Mouse (Mus musculus): Measurements from ENCODE around the gene Zfp235. TPM values are rescaled to one million over a fixed set of nuclear protein-coding genes. Genes with fewer than 3 reads are reported as not detected.

The Zfp235 gene
- polyA plus RNA-seq (2012; rRNA removed) (13.5 and 16.7 TPM in 2 replicates), polyA plus RNA-seq (2014; fragmentation: Nextera tagmentation; extraction: Ambion mirVana) (17.5 and 20.9 TPM in 2 replicates)

GRCm38 (mm10) chr7:24133996-24134828, at the start of gene Zfp235:
Gene Zfp235, plus strand, starts transcription at chr7:24134169.
- H3K4me3 ChIP-seq (replicated peaks; ENCODE audit: low read length): peak within 1 kb of the TSS; percentile 65
- TF ChIP-seq POLR2A (IDR thresholded peaks at IDR 0.05; ENCODE audit: borderline replicate concordance, extremely low read depth, insufficient read depth, insufficient read length): peak; percentile 59; the same call in 1 of the 2 replicates
- peak; percentile 96 for ATAC-seq (ENCODE audit: low FRiP score, low read depth)
- H3K36me3 ChIP-seq (ENCODE audit: control insufficient read depth, insufficient read depth, low read length): peaks cover 26% of the 10 kb centered on the region
- no peak within 1 kb of the TSS for H3K27ac ChIP-seq (replicated peaks; ENCODE audit: low read depth, low read length)
- 4% methylated on average over 32 of the region's 32 CpGs for WGBS
- no peaks in the 10 kb centered on the region for H3K27me3 ChIP-seq (ENCODE audit: control insufficient read depth, insufficient read depth, low read length)
- H3K4me1 ChIP-seq (ENCODE audit: control insufficient read depth, insufficient read depth, low read length): peaks cover 9% of the 10 kb centered on the region; the same call in 1 of the 2 replicates
- DNase-seq (ENCODE audit: low spot score): peak; percentile 92
- no peaks in the 10 kb centered on the region for H3K9me3 ChIP-seq (ENCODE audit: control insufficient read depth, low read length)
- H3K4me2 ChIP-seq (replicated peaks; ENCODE audit: low read depth, low read length, severe bottlenecking): peak within 1 kb of the TSS; percentile 70
- H3K9ac ChIP-seq (ENCODE audit: low read depth, low read length, severe bottlenecking): peak within 1 kb of the TSS; percentile 75

GRCm38 (mm10) chr7:24086871-24087270, 47.1 kb upstream of the Zfp235 start:
- no peak overlapping the region for H3K9ac ChIP-seq (ENCODE audit: low read depth, low read length, severe bottlenecking)
- peaks cover 16% of the 10 kb centered on the region for H3K36me3 ChIP-seq (ENCODE audit: control insufficient read depth, insufficient read depth, low read length)
- H3K27me3 ChIP-seq (ENCODE audit: control insufficient read depth, insufficient read depth, low read length): no peaks in the 10 kb centered on the region
- ATAC-seq (ENCODE audit: low FRiP score, low read depth) (no peak), DNase-seq (ENCODE audit: low spot score) (no peak)
- H3K4me3 ChIP-seq (replicated peaks; ENCODE audit: low read length): no peak overlapping the region
- H3K27ac ChIP-seq (replicated peaks; ENCODE audit: low read depth, low read length): no peak overlapping the region
- WGBS: 96% methylated on average over 4 of the region's 4 CpGs
- TF ChIP-seq POLR2A (IDR thresholded peaks at IDR 0.05; ENCODE audit: borderline replicate concordance, extremely low read depth, insufficient read depth, insufficient read length): no peak
- peaks cover 2% of the 10 kb centered on the region; the same call in 1 of the 2 replicates for H3K9me3 ChIP-seq (ENCODE audit: control insufficient read depth, low read length)
- H3K4me1 ChIP-seq (ENCODE audit: control insufficient read depth, insufficient read depth, low read length): peaks cover 9% of the 10 kb centered on the region
- no peak overlapping the region for H3K4me2 ChIP-seq (replicated peaks; ENCODE audit: low read depth, low read length, severe bottlenecking)

- peaks cover 7% of the 10 kb centered on the region for H3K4me1 ChIP-seq (ENCODE audit: control insufficient read depth, insufficient read depth, low read length)
- no peak for DNase-seq (ENCODE audit: low spot score)
- H3K9me3 ChIP-seq (ENCODE audit: control insufficient read depth, low read length): no peaks in the 10 kb centered on the region
- ATAC-seq (ENCODE audit: low FRiP score, low read depth): no peak
- WGBS: 97% methylated on average over 12 of the region's 12 CpGs
- no peak overlapping the region for H3K27ac ChIP-seq (replicated peaks; ENCODE audit: low read depth, low read length)
- H3K9ac ChIP-seq (ENCODE audit: low read depth, low read length, severe bottlenecking): no peak overlapping the region
- H3K4me2 ChIP-seq (replicated peaks; ENCODE audit: low read depth, low read length, severe bottlenecking): no peak overlapping the region
- H3K36me3 ChIP-seq (ENCODE audit: control insufficient read depth, insufficient read depth, low read length): peaks cover 16% of the 10 kb centered on the region
- no peak overlapping the region for H3K4me3 ChIP-seq (replicated peaks; ENCODE audit: low read length)
- no peaks in the 10 kb centered on the region for H3K27me3 ChIP-seq (ENCODE audit: control insufficient read depth, insufficient read depth, low read length)
- no peak for TF ChIP-seq POLR2A (IDR thresholded peaks at IDR 0.05; ENCODE audit: borderline replicate concordance, extremely low read depth, insufficient read depth, insufficient read length)
Observed at GRCm38 (mm10) chr7:24087485-24088125, 46.4 kb upstream of the Zfp235 start.

GRCm38 (mm10) chr7:24104403-24104802, 29.6 kb upstream of the Zfp235 start:
- no peak overlapping the region for H3K9ac ChIP-seq (ENCODE audit: low read depth, low read length, severe bottlenecking)
- no peak overlapping the region for H3K4me2 ChIP-seq (replicated peaks; ENCODE audit: low read depth, low read length, severe bottlenecking)
- H3K27me3 ChIP-seq (ENCODE audit: control insufficient read depth, insufficient read depth, low read length): no peaks in the 10 kb centered on the region
- peaks cover 94% of the 10 kb centered on the region for H3K36me3 ChIP-seq (ENCODE audit: control insufficient read depth, insufficient read depth, low read length)
- ATAC-seq (ENCODE audit: low FRiP score, low read depth) (no peak), DNase-seq (ENCODE audit: low spot score) (no peak)
- WGBS: 92% methylated on average over 9 of the region's 9 CpGs
- H3K4me3 ChIP-seq (replicated peaks; ENCODE audit: low read length): no peak overlapping the region
- peaks cover 88% of the 10 kb centered on the region for H3K9me3 ChIP-seq (ENCODE audit: control insufficient read depth, low read length)
- TF ChIP-seq POLR2A (IDR thresholded peaks at IDR 0.05; ENCODE audit: borderline replicate concordance, extremely low read depth, insufficient read depth, insufficient read length): no peak
- no peaks in the 10 kb centered on the region for H3K4me1 ChIP-seq (ENCODE audit: control insufficient read depth, insufficient read depth, low read length)
- H3K27ac ChIP-seq (replicated peaks; ENCODE audit: low read depth, low read length): no peak overlapping the region

- Histone ChIP-seq H3K4me2 (replicated peaks; ENCODE audit: low read depth, low read length, severe bottlenecking) (no peak overlapping the region), H3K36me3 (ENCODE audit: control insufficient read depth, insufficient read depth, low read length) (peaks cover 86% of the 10 kb centered on the region), H3K4me3 (replicated peaks; ENCODE audit: low read length) (no peak overlapping the region), H3K27ac (replicated peaks; ENCODE audit: low read depth, low read length) (no peak overlapping the region), H3K9me3 (ENCODE audit: control insufficient read depth, low read length) (peaks cover 89% of the 10 kb centered on the region), H3K4me1 (ENCODE audit: control insufficient read depth, insufficient read depth, low read length) (no peaks in the 10 kb centered on the region), H3K27me3 (ENCODE audit: control insufficient read depth, insufficient read depth, low read length) (no peaks in the 10 kb centered on the region), H3K9ac (ENCODE audit: low read depth, low read length, severe bottlenecking) (no peak overlapping the region)
- 93% methylated on average over 18 of the region's 18 CpGs for WGBS
- ATAC-seq (ENCODE audit: low FRiP score, low read depth) (no peak), DNase-seq (ENCODE audit: low spot score) (no peak)
- no peak for TF ChIP-seq POLR2A (IDR thresholded peaks at IDR 0.05; ENCODE audit: borderline replicate concordance, extremely low read depth, insufficient read depth, insufficient read length)
Observed at GRCm38 (mm10) chr7:24105144-24105703, 28.7 kb upstream of the Zfp235 start.
